Mouse (Mus musculus): ENCODE data around the gene Tcf7. TPM values are rescaled to one million over a fixed set of nuclear protein-coding genes. Genes with fewer than 3 reads are reported as not detected.

Gene Tcf7
- total RNA-seq (2021) = 1 to 10 TPM in 1 of 2 experiments, under 1 TPM in 1; 0.62 to 6.2 TPM
- long read RNA-seq, experiment 1 = 0 reads
- long read RNA-seq, experiment 2, partial matches to known transcripts = 0 of 1 reads
- long read RNA-seq, experiment 2, other reads (novel, unspliced or antisense) = 1 of 1 reads

DNA sequence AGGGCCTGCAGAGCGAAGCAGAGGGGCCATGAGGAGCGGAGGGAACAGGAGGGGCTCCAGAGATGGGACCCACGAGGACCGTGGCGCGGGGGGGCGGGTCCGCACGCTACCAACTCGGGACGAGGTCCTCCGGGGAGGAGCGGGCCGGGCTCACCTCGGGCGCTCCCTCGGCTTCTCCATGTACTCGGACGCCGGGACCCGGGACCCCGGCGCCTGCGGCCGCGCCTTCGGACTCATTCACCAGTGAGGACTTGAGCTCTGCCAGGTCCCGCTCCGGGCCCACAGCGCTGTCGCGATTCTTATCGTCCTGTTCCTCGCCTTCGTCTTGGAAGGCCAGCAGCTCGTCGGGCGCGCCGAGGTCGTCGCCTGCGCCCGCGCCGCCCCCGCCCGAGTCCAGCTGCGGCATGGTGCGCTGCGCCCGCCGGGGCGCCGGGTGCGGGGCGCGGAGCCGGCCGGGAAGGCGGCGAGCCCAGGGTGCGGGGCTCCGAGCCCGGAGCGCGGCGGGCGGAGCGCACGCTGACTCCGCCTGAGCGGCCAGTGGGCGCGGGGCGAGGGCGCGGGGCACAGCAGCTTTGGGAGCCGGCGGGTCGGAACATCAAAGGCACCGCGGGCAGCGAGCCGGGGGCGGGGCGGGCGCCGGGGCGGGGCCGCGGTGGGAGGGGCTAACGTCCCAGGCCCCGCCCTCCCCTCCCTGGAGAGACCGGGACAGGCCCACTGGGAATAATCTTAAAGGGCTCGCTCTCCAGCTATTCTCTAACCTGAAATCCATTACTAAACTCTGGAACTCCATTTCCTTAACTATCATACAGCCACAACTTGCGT is at the start of gene Tcf7:
Tcf7 (minus strand) TSS at position 241 of the 822 bp plus-strand sequence.
- peak in 1 of 2 experiments; percentile 36 for DNase-seq
- intact Hi-C loops (cut with DNase I) = no loop called here

DNA sequence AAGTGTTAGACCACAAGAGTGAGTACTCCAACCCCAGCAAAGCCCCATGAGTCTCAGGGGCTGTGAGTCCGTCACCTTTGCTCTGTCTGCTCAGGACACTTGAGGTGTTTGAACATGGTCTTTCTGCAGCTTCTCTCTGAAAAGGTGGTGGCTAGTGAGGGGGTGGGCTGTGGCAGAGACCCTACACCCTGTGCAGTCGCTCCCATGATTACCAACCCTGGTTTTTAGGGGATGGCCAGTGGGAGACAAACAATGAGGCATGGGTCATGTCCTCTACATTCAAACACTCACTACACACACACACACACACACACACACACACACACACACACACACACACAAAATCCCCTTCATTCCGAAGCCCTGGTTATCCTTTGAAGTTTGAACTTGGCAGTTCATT is 44.5 kb upstream of the Tcf7 start:
- intact Hi-C loops (cut with DNase I) = no loop called here
- no peak for DNase-seq

DNA sequence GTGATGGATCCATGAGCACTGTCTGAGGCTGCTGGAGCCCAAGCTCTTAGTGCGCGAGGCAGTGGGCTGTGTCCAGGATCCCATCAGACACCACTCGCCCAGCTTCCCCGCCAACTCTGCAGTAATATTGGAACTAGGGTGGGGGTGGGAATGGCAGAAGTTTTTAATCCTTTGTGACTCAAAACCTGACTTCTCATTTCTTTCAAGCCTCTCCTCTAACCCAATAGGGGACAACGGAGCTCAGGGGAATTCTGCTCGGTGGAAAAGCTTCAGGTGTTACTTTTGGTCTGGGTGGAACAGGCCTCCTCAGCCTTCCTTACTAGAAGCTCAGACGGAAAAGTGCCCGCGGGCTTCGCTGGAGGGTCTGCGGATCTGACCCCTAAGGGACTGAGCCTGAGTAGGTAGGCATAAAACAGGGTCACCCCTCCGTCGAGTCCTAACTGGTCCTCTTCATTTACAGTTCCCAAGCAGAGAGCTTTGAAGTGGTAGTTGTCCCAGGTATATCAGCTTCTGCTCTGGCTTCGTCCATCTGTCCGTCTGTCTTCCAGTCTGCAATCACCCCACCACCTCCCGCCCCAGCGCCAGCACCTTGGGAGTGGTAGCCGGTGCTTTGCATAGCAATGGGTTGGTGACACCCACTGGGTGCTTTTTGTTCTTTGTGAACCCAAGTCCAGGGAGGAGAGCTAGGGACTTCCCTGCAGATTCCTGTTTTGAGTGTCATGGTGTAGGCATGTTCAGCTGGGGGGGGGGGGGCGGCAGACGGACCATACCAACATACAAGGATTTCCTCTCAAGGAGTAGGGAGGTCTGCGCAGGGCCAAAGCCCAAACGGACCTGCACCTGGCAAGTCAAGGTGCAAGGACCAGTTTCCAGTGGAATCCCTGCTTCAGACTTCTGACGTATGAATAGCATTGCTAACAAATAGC is 41.9 kb upstream of the Tcf7 start:
- no peak for DNase-seq
- intact Hi-C loops (cut with DNase I) = no loop called here

DNA sequence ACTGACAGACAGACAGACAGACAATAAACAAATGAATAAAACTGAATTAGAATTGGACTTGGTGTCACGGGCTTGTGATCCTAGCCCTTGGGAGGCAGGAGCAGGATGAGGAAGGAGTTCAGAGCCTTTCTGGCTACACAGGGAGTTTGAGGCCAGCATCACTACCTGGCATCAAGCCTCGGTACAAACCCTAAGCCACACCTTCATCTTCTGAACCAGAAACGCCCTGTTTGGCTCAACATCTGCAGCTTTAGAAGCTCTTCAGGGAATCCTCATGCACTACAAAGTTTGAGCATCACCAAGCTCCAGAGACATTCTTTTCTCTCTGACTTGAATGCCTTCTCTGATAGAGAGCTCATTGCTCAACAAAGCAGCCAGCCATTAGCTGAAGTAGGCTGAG is 38.7 kb upstream of the Tcf7 start:
- DNase-seq = no peak
- intact Hi-C loops (cut with DNase I) = no loop called here

DNA sequence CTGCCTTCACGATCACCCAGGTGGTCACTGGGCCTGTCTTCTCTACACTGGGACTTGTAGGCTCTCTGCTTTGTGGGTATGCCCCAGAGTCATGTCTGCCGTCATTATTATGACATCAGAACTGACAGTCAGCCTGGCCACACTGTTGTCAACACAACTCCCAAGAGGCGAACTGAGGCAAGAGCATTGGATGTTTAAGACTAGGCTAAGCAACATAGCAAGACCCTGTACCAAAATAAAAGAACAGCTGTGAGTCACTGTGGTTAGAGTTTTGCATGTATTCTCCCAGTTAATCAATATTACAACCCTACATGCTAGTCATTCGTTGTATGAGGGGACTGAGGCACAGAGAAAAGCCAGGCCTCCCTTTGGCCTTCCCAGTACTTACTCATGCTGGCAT is 37.7 kb upstream of the Tcf7 start:
- intact Hi-C loops (cut with DNase I) = no loop called here
- DNase-seq = no peak

DNA sequence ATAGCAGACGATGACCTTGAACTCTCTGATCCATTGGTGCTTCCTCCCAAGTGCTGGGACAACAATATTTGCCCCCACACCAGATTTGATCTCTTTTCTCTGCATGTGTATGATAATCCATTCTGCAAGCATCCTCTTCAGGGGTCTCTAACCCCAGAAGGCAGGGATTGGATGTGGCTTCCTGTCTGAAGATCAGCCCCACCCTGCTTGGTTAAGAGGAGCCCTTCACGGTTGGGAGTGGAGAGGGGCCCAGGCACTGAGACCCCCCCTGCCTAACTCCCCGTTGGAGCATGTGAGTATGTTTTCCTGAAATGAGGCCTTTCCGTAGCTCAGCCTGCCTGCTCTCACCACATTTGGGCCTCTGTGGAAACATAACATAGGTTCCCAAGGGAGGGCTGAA is 36.9 kb upstream of the Tcf7 start:
- DNase-seq = no peak

DNA sequence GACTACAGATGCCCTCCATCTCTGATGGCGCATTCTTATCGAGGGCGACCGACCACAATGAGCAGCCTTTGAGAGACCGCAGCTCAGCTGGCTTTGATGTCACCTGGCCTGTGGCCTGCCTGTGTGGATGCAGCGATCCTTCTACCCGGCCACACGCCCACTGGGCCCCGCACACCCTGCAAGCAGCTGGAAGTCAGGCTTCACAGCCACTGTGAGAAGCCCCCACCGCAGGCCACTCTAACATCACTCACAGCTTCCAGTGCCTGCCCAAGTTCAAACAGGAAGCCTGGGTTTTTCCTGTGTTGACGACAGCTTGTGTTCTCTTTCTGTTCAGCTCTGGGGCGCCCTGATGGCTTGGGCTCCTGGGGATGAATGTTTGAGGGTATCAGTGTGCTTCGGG is 35.6 kb upstream of the Tcf7 start:
- no peak for DNase-seq
- intact Hi-C loops (cut with DNase I) = no loop called here

More for the DNA sequence above, 36.9 kb upstream of the Tcf7 start:
- intact Hi-C loops (cut with DNase I) = no loop called here

DNA sequence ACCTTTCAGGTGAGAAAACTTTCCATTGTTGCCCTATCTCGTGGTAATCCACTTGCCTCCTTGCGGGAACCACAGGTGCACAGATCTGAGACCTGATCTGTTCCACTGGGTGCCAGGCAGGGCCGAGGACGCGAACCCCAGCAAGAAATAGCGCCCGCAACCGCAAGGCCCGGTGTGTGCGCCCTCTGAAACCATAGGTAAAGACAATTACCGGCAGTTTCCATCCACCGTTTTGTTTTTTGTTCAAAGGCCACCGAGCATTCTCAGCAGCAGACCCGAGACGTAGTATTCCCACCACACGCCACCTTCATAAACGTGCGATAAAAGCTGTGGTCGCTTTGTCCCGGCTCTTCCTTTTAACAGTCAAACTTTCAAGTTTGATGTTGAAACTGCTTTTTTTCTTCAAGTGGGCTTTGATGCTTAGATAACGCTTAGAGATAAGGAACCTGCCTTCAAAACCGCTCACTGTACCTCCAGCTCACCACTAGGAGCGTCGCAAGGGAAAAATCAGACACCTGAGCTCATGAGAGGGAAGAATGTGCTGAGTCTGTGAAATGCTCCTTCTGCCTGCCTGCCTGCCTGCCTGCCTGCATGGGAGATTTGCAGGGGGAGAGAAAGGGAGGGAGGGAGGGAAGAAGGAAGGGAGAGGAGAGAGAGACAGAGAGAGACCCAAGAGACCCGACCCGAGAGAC is 31.4 kb upstream of the Tcf7 start:
- DNase-seq = no peak
- intact Hi-C loops (cut with DNase I) = no loop called here

DNA sequence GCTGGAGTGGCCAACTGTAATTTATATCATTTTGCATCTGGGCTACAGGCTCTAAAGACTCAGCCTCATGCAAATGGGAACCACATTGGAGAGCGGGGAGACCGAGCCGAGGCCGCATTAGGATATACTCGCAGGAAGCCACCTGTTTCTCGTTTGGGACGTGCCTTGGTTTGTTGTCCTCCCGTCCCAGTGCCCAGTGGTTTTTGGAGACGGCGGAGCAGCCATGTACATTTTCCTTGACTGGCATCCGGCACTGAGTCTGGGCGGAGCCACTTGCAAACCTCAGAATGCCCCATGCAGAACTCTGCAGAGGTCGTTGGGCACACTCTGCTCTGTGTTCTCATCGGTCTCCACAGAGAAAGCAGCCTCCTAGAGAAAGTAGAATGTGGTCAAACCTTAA is 27.9 kb upstream of the Tcf7 start:
- no peak for DNase-seq
- intact Hi-C loops (cut with DNase I) = no loop called here

DNA sequence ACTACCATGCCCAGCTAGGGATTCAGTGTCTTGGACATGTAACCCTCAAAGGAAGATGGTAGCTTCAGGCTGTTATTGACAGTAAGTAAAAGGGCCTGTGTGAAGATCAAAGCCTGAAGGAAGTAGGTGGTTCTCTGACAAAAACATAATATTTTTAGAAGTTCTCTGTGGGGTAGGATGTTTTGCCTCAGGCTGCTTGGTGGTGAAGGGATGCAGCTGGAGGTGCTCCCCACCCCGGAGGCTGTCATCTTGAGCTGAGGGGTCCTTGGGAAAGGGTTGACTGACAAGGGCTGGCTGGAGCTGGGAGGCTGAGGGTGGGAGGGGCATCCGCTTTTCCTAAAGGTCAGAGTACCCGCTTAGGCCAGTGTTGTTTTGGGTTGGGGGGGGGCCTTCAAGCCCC is 26.7 kb upstream of the Tcf7 start:
- no peak for DNase-seq

DNA sequence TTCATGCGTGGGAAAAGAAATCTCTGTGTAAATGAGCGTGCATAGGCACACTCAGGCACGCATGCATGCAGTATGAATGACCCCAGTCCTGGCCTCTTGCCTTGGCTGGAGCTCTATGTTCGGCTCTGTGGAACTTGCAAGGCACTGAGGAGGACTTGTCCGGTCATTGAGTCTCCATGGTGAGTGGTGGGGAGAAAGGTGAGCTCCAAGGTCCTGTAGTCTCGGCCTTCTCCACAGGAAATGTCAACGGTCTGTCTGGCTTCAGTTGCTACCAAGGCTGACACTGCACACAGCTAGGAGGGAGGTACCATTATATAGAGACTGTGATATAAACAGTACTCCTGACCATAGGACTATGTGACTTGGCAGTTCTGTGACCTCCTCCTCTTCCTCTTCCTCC is 23.6 kb upstream of the Tcf7 start:
- DNase-seq = no peak
- intact Hi-C loops (cut with DNase I) = no loop called here

More for the DNA sequence above, 26.7 kb upstream of the Tcf7 start:
- intact Hi-C loops (cut with DNase I) = no loop called here

DNA sequence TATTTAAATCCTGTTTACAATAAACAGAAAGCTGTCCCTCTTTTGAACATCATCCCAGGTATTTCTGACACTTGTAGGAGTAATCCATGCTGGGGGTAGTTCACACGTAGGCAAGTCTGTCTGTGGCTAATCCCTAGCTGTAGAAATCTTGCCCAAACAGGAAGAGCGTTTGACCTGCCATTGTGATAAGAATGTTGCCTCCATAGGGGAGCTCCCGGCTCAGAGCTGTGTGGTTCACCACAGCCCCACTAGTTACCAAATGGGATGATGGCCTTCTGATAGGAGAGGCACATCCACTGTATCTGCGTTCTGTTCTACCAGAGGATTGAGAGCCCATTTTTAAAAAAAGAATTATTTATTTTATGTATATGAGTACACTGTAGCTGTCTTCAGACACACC is 22.5 kb upstream of the Tcf7 start:
- intact Hi-C loops (cut with DNase I) = no loop called here
- no peak for DNase-seq

DNA sequence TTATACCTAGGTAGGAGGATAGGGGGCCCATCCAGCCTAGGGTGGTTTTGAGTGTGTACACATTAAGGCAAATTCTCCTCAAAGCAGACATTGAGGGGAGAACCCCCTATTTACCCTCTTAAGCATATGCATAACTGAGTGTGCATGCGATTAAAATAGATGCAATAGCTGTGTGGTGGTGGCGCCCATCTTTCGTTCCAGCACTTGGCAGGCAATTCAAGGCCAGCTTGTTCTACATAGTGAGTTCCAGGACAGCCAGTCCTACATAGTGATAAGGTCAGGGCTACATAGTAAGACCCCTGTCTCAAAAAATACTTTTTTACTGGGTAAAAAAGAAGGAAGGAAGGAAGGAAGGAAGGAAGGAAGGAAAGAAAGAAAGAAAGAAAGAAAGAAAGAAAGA is 19.9 kb upstream of the Tcf7 start:
- intact Hi-C loops (cut with DNase I) = no loop called here
- DNase-seq = no peak

DNA sequence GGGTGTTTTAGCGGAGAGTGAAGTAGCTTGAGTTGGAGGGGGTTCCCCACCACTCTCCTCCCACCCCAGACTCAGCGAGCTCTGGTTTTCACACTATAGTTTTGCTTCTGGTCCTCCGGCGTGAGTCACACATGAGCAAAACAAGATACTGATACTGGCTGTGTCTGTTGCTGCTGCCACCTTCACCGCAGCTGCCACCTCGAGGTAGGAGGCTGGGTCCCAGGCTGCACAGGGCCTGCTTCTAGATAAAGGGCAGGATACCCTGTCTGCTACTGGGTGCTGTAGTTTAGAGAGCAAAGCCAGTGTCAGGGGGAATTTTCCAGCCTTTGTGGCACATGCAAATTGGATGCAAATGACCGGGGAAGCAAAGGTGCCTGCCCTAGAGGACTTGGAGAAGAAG is 16.9 kb upstream of the Tcf7 start:
- no peak for DNase-seq

DNA sequence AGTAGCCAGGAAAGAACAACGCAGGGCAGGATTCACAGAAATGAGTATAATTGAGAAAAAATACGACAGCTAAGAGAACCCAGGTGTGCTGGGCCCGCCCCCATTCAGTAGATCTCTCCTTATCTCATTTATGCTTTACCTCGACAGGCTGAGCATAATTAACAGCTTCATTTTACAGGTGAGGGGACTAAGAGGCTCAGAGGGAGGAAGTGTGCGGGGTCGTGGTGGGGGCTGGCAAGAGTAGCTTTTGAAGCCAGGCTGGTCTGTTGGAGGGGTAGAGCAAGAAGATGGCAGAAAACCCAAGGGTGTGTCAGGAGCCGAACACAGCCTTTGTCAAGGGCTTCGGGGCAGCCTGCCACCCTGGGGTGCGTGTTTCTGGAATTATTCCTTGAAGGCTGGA is 16.1 kb upstream of the Tcf7 start:
- no peak for DNase-seq
- intact Hi-C loops (cut with DNase I) = loop anchor here (5.0 kb wide), 1 partner anchor 43 kb away; no protein-coding TSS in a partner anchor

More for the DNA sequence above, 16.9 kb upstream of the Tcf7 start:
- intact Hi-C loops (cut with DNase I) = loop anchor here (5.0 kb wide), 1 partner anchor 43 kb away; no protein-coding TSS in a partner anchor

DNA sequence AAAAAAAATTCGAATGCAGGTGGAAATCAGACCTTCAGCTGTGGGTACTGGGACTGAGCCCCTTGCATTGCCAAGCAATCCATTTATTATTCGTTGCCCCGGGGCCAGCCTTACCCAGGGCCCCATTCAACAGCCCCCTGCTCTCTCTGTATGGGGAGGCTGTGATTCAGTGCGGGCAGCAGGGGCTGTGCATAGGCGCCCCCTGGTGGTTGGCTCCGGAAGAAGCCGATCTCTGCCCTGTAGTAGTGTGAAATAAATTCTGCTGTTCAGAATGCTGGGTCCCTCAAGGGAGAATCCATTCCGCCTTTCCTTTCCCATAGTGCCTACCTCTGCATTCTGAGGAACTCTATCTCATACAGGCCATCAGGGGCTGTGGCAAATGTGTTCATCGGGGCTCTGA is 14.5 kb upstream of the Tcf7 start:
- intact Hi-C loops (cut with DNase I) = loop anchor here (1.0 to 5.0 kb wide), 2 partner anchors 44 to 45 kb away; no protein-coding TSS in a partner anchor
- DNase-seq = peak; percentile 63 to 75

DNA sequence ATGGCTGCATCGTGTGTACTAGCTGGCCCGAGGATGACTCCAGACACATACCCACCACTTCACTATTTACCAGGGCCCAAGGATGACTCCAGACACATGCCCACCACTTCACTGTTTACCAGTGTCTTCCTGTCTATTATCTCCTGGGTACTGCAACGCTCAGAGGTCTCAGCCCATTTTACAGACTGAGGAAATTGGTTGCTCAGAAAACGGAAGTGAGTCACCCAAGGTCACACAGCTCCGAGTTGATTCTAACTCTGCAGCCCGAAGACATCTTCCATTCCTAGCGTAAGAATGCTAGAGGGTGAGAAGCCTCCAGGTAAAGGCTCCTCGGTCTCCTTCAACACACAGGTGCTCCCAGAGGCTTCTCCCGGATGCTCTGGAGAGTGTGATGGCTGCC is 11.3 kb upstream of the Tcf7 start:
- intact Hi-C loops (cut with DNase I) = no loop called here
- DNase-seq = peak in 1 of 2 experiments; percentile 4

DNA sequence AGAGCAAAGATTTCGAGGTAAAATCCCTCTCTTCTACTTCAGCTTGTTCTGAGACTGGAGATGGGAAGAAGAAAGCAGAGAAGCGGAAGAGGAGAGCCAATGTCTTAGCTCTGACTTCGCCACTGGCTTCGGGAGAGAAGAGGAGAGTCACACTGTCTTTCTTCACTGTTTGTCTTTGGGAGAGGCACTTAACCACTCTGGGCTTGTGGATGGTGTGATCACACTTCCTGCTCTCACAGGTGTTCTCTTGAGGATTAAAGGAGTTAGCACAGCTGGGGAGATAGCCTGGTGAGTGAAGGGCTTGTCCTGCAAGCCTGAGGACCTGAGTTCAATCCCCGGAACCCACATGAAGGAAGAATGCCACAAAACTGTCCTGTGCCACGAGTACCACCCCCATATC is 10.1 kb upstream of the Tcf7 start:
- no peak for DNase-seq
- intact Hi-C loops (cut with DNase I) = no loop called here

DNA sequence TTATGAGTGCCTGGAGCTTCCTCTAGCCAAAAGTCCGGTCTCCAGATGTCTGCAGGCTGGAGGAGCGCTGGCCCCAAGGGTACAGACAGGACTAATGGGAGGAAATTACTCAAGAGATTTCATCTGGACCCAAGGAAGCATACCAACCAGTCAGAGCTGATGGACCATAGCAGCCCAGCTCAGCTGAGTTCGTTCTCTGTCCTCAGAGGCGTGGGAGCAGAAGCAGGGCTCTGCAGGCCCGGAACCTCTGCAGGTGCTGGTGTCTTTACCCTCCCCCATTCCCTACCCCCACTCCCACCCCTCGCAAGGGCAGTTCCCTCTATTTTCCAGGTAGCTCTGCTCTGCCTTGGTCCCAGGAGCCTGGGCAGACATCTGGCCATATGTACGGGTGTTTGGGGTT is 9.5 kb upstream of the Tcf7 start:
- no peak for DNase-seq
- intact Hi-C loops (cut with DNase I) = no loop called here

DNA sequence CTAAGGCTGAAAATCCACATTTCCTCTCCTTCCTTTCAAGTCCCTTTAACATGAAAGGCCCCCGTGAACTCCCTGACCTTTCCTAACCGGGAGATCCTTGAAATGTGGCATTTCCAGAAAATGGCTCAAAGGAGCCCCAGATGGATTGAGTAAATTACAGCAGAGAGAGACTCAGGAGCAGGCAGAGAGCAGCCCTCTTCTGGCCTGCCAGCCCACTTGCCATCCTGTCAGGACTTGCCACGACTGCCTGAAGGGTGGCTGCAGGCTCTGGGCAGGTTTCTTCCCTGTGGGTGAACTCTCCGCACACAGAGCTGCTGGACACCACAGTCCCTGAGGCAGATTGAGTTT is 4.1 kb upstream of the Tcf7 start:
- intact Hi-C loops (cut with DNase I) = no loop called here
- no peak for DNase-seq
